Mouse (Mus musculus) stomach, embryonic 15.5 days (tissue): ENCODE results near the gene Cfd. TPM values are rescaled to one million over a fixed set of nuclear protein-coding genes. Genes with fewer than 3 reads are reported as not detected.
A peak's percentile ranks its signal among the peaks of the same experiment; 100 is the strongest.

Experiments used
- ATAC-seq: fragments of 200-750 bp; cut with Nextera tagmentation; 2 replicates; pipeline ENCODE4 v1.8.0; 2017; ENCODE audit warnings: low read depth, moderate number of reproducible peaks, moderate TSS enrichment; ENCODE audit not compliant: insufficient read depth, low FRiP score
- H3K27ac ChIP-seq: fragments of 300-500 bp; sonication (generic); 2 replicates; pipeline ENCODE4 v1.5.1; 2015; ENCODE audit warnings: mild to moderate bottlenecking, inconsistent platforms
- H3K27me3 ChIP-seq: fragments of 300-500 bp; sonication (generic); replicated peaks from 2 replicates; pipeline ENCODE4 v1.6.1; 2015; ENCODE audit warnings: inconsistent platforms
- H3K36me3 ChIP-seq: fragments of 300-500 bp; sonication (generic); 2 replicates; pipeline ENCODE4 v1.6.1; 2015; ENCODE audit warnings: inconsistent platforms
- H3K4me1 ChIP-seq: fragments of 300-500 bp; sonication (generic); 2 replicates; pipeline ENCODE4 v1.6.1; 2015; ENCODE audit warnings: inconsistent platforms
- H3K4me2 ChIP-seq: fragments of 300-500 bp; sonication (generic); 2 replicates; pipeline ENCODE4 v1.6.1; 2015; ENCODE audit warnings: mild to moderate bottlenecking, inconsistent platforms
- H3K4me3 ChIP-seq: fragments of 300-500 bp; sonication (generic); replicated peaks from 2 replicates; pipeline ENCODE4 v1.5.1; 2015; ENCODE audit warnings: inconsistent platforms
- H3K9ac ChIP-seq: fragments of 300-500 bp; sonication (generic); 2 replicates; pipeline ENCODE4 v1.6.1; 2015; ENCODE audit warnings: inconsistent platforms
- H3K9me3 ChIP-seq: fragments of 300-500 bp; sonication (generic); 2 replicates; pipeline ENCODE4 v1.6.1; 2016; ENCODE audit warnings: inconsistent platforms
- WGBS: fragments of 180-500 bp; shearing (Covaris S2); methylation state at CpG from one replicate; pipeline ENCODE4 v1.1.7; 2015; 5-methylcytosine and 5-hydroxymethylcytosine counted together
- polyA plus RNA-seq: library from polyadenylated mRNA; unstranded; fragments of >200 nt; fragmentation: Nextera tagmentation; extraction: Ambion mirVana; gene quantifications from 2 replicates; pipeline ENCODE4 v1.2.1, GENCODE M21; 2015

Cfd gene
- polyA plus RNA-seq, 1 experiment from 2014 or later = not detected

DNA sequence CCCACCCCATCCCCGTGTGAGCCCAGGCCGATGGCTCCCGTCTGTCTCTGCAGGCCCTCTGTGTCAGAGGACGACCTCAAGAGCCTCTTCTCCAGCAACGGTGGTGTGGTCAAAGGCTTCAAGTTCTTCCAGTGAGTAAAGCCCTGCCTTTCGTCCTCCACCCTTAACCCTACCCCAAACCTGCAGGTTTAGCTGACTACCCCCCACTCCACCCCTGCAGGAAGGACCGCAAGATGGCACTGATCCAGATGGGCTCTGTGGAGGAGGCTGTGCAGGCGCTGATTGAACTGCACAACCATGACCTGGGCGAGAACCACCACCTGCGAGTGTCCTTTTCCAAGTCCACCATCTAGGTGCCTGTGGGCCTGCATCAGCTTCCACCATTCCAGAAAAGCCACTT lies 27.7 kb upstream of the Cfd start:
- H3K27ac ChIP-seq = no peak overlapping the region
- no peak overlapping the region for H3K9ac ChIP-seq
- peaks cover 64% of the 10 kb centered on the region for H3K36me3 ChIP-seq
- no peak overlapping the region for H3K4me3 ChIP-seq
- 61% methylated on average over 10 of the region's 10 CpGs for WGBS
- H3K4me1 ChIP-seq = peaks cover 25% of the 10 kb centered on the region
- no peaks in the 10 kb centered on the region for H3K9me3 ChIP-seq
- no peak for ATAC-seq
- no peak overlapping the region for H3K4me2 ChIP-seq
- H3K27me3 ChIP-seq = no peaks in the 10 kb centered on the region

DNA sequence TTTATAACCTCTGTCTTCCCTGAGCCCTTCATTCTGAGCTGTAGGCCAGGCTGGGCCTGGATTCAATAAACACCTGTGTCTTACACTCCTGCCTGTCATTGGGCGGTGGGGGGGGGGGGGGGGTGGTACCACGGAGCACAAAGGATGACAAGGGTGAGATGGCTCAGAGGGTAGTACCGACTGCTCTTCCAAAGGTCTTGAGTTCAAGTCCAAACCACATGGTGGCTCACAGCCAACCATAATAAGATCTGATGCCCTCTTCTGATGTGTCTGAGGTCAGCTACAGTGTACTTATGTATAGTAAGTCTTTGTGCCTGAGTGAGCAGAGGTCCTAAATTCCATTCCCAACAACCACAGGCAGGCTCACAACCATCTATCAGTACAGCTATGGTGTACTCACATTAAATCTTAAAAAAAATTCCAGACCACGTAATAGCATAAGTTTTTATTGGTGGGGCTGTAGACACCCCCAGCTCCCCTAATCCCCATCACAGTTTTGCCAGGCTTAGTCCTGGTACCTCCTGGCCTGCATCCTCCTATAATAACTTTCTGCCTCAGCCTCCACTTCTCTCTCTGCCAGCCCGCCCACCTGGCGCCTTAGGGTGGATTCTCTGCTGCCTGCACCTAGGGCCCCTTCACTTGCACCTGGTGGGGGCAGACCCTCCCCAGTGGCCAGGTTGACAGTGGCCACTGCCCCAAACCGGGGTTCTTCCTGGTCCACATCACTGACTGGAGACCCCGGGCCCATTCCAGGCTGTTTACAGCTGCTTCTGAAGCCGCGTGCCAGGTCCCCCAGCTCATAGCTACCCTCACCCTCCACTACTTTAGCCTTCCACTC lies 26.1 kb upstream of the Cfd start:
- H3K9me3 ChIP-seq = no peaks in the 10 kb centered on the region
- H3K36me3 ChIP-seq = peaks cover 54% of the 10 kb centered on the region
- no peak overlapping the region for H3K27ac ChIP-seq
- ATAC-seq = no peak
- no peaks in the 10 kb centered on the region for H3K27me3 ChIP-seq
- no peak overlapping the region for H3K4me3 ChIP-seq
- H3K4me2 ChIP-seq = no peak overlapping the region
- 47% methylated on average over 10 of the region's 10 CpGs for WGBS
- no peak overlapping the region for H3K9ac ChIP-seq
- peaks cover 10% of the 10 kb centered on the region; the same call in 1 of the 2 replicates for H3K4me1 ChIP-seq

DNA sequence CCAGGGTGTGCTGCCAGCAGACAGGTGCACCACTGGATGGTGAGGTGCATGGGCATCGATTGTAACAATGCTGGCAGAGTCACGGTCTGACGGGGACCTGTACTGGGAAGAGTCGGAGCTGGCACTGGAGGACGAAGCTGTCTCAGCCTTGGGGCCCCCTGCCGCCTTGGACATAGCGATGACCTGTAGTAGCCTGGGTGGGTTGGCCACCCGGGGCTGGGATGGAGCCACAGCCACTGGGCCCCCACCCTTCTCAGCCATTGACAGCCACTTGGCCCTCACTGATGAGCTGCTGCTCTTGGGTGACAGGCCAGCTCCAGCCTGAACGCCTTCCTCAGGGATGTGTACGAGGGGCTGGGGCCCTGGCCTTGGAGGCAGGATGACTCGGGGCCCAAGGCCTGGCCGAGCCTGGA lies 25.5 kb upstream of the Cfd start:
- 53% methylated on average over 12 of the region's 12 CpGs for WGBS
- no peak overlapping the region for H3K4me2 ChIP-seq
- no peak overlapping the region; the same call in 1 of the 2 replicates for H3K27ac ChIP-seq
- H3K4me3 ChIP-seq = no peak overlapping the region
- H3K36me3 ChIP-seq = peaks cover 47% of the 10 kb centered on the region
- H3K4me1 ChIP-seq = peaks cover 10% of the 10 kb centered on the region; the same call in 1 of the 2 replicates
- H3K27me3 ChIP-seq = no peaks in the 10 kb centered on the region
- 0 out of 2 replicates have a peak, but pooled peaks have one; percentile 7 for ATAC-seq
- H3K9me3 ChIP-seq = no peaks in the 10 kb centered on the region
- H3K9ac ChIP-seq = no peak overlapping the region

DNA sequence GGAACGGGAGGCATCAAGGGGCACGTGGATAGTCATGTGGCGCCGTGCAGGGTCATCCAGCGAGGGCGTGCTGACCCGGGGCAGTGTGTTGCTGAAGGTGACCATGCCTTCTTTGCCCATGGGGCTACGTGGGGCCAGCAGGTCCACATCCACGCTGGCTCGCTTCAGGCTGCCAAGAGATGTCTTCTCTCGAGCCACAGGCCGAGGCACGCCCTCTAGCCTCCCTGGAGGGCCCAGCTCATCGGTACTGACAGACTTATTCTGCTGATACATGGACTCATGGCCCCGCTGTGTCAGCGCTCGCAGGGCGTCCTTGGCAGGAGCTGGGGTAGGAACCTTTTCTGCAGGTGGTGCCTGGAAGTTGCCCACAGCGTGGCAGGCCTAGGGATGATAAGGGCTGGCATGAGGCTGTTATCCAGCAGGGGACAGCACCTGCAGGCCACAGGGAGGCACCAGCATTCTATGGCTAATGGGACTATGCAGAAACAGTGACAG lies 24.8 kb upstream of the Cfd start:
- Histone ChIP-seq H3K9ac (no peak overlapping the region), H3K4me1 (peaks cover 4% of the 10 kb centered on the region; the same call in 1 of the 2 replicates), H3K4me2 (no peak overlapping the region), H3K9me3 (no peaks in the 10 kb centered on the region), H3K4me3 (no peak overlapping the region), H3K27me3 (no peaks in the 10 kb centered on the region), H3K36me3 (peaks cover 41% of the 10 kb centered on the region), H3K27ac (no peak overlapping the region; the same call in 1 of the 2 replicates)
- ATAC-seq = no peak
- 65% methylated on average over 19 of the region's 19 CpGs for WGBS

DNA sequence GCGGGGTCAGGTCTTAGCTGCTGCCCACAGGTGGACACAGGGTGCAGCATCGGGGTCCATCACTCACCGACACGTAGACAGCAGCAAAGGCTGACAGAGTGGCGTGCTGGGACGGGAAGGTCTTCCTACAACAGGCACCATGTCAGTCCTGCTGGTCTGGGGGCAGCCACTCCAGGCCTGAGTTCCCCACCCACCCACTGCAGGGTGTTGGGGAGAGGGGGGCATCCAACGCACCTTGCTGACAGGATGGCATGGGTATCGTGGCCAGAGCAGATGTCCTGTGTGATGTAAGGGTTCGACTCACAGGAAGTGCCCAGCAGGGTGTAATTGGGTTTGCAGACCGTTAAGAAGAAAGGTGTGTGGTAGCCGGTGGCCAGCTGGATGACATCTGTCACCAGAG lies 24.1 kb upstream of the Cfd start:
- Histone ChIP-seq H3K9me3 (no peaks in the 10 kb centered on the region), H3K4me2 (no peak overlapping the region), H3K36me3 (peaks cover 33% of the 10 kb centered on the region), H3K27me3 (no peaks in the 10 kb centered on the region), H3K27ac (no peak overlapping the region), H3K9ac (no peak overlapping the region), H3K4me3 (no peak overlapping the region), H3K4me1 (peaks cover 3% of the 10 kb centered on the region; the same call in 1 of the 2 replicates)
- no peak; the same call in 1 of the 2 replicates for ATAC-seq
- 72% methylated on average over 11 of the region's 11 CpGs for WGBS

DNA sequence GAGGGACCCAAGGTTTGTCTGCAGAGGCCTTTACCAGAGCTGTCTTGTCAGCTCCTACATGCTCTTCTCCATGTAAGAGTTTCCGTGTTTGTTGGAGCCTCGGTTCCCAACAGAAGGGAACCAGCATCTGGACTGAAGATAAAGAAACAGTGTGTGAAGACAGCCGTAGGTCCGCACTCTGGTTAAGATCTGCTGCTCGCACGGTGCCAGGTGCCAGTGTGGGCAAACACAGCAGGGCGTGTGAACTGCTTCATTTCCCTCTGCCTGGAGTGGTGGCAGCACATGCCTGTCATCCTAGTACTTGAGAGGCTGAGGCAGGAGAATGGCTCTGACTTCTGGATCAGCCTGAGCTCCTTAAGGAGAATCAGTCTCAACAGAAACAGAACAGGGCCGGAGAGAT lies 18.8 kb upstream of the Cfd start:
- H3K27ac ChIP-seq = no peak overlapping the region
- no peaks in the 10 kb centered on the region for H3K9me3 ChIP-seq
- WGBS = 87% methylated on average over 8 of the region's 8 CpGs

DNA sequence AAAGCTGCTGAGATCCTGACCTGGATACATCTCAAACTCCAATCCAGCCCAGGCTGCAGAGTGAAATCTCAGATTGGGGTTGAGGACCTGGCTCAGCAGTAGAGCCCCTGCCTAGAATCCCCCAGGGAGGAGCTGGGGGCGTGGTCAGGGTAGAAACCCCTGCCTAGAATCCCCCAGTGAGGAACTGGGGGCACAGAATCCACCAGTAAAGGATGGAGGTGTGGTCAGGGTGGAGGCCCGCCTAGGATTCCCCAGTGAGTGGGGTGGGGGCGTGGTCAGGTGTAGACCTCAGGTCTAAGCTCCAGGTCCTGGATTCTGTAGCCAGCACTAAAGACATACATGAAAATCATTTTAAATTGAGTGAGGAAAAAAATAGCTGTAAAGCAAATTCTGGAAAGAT lies 17.8 kb upstream of the Cfd start:
- Histone ChIP-seq H3K27ac (no peak overlapping the region), H3K4me1 (peaks cover 23% of the 10 kb centered on the region; the same call in 1 of the 2 replicates), H3K9ac (no peak overlapping the region), H3K27me3 (no peaks in the 10 kb centered on the region), H3K9me3 (no peaks in the 10 kb centered on the region), H3K36me3 (no peaks in the 10 kb centered on the region), H3K4me3 (no peak overlapping the region), H3K4me2 (peak overlapping the region; percentile 99)
- WGBS = 47% methylated on average over 3 of the region's 3 CpGs
- ATAC-seq = no peak

More for the DNA sequence above, 18.8 kb upstream of the Cfd start:
- no peak overlapping the region for H3K4me2 ChIP-seq
- H3K36me3 ChIP-seq = no peaks in the 10 kb centered on the region
- H3K4me3 ChIP-seq = no peak overlapping the region
- no peak for ATAC-seq
- H3K4me1 ChIP-seq = peaks cover 14% of the 10 kb centered on the region; the same call in 1 of the 2 replicates
- no peak overlapping the region for H3K9ac ChIP-seq
- no peaks in the 10 kb centered on the region for H3K27me3 ChIP-seq

DNA sequence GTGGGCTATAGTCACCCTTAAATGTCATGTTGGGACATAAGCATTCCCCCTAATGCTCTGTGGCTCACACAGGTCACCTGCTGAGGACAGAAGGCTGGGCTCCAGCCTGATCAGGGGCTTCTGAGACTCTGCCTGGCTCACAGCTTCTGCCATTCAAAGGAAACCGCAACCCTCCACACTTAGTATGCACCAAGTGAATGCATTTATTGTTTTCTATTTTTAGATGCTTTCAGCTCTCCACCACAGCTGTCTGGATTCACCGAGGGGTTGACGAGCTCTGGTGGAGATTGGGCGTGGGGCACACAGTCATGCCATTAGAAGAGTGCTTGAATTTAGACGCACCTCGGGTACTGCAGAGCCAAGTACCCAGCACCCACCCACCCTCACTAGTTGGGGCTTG lies 17.3 kb upstream of the Cfd start:
- H3K27me3 ChIP-seq = no peaks in the 10 kb centered on the region
- no peaks in the 10 kb centered on the region for H3K36me3 ChIP-seq
- ATAC-seq = no peak
- peak overlapping the region; percentile 99 for H3K4me2 ChIP-seq
- WGBS = 13% methylated on average over 6 of the region's 6 CpGs
- H3K4me1 ChIP-seq = peaks cover 23% of the 10 kb centered on the region; the same call in 1 of the 2 replicates
- no peak overlapping the region for H3K27ac ChIP-seq
- H3K9me3 ChIP-seq = no peaks in the 10 kb centered on the region
- H3K4me3 ChIP-seq = peak overlapping the region; percentile 70
- H3K9ac ChIP-seq = no peak overlapping the region

DNA sequence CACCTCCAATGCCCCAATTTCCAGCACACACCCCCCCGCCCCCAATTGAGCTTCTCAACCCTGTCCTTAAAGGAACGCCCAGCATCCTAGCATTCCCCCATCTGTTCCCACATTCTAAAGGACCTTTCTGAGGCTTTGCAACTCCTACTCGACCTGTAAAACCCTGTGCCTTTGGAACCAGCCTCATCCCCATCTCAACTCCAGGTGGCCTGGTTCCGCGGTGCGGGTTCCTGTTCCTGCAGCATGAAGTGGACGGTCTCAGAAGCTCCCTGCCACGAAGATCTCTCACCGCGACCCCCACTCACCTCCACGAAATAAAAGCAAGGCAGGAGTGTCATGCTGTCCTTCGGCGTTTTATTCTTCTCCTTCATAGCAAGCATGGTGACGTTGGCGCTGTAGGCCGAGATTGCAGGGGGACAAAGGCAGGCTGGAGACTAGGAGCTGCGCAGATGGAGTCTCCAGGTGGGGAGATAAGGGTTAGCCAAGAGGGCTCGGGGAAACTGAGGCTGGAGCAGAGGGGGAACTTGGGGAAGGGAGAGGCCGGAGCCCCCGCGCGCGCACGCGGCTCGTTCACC lies 16.9 kb upstream of the Cfd start:
- no peak for ATAC-seq
- Histone ChIP-seq H3K27me3 (no peaks in the 10 kb centered on the region), H3K9me3 (no peaks in the 10 kb centered on the region), H3K9ac (peak overlapping the region; percentile 69), H3K4me2 (peak overlapping the region; percentile 99), H3K27ac (0 out of 2 replicates have a peak overlapping the region, but pooled peaks have one; percentile 40), H3K4me3 (peak overlapping the region; percentile 70), H3K4me1 (peaks cover 23% of the 10 kb centered on the region; the same call in 1 of the 2 replicates), H3K36me3 (no peaks in the 10 kb centered on the region)
- WGBS = 2% methylated on average over 26 of the region's 26 CpGs

DNA sequence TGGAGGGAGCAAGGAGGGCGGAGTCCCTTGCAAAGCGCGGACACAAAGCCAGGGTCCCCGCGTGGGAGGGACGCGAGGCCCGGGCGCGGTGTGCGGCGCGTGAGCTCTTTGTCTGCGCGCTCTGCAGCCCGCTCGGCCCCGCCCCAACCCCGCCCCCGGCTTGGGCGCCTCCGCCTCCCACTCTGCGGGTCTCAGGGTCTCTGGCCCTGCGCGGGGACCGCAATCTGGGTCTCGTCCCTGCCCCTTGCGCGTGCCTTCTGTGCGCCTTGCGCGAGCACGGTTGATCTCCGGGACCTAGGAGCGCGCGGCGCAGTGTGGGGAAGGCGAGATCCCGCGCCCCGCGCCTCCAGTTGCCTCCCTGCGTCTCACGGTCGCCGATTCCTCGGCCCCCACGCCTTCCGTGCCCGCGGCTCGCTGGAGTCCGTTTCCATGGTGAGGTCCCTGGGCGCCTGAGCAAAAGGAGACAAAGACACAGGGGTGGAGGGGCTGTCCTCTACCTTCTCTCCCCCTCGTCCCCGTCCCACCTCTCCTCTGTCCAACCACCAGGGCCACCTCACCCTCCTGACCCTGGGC lies 16.3 kb upstream of the Cfd start, which contains the start of the genes Prtn3 and Plppr3:
TSS of gene Prtn3 (plus strand) at position 187 of the 573 bp plus-strand sequence.
TSS of gene Plppr3 (minus strand) at position 345 of the 573 bp plus-strand sequence.
- Histone ChIP-seq H3K27me3 (no peaks in the 10 kb centered on the region), H3K4me3 (peak within 1 kb of the TSS; percentile 70), H3K9ac (peak within 1 kb of the TSS; percentile 69), H3K36me3 (no peaks in the 10 kb centered on the region), H3K27ac (peak within 1 kb of the TSS; percentile 40; the same call in 1 of the 2 replicates), H3K9me3 (no peaks in the 10 kb centered on the region), H3K4me2 (peak within 1 kb of the TSS; percentile 99), H3K4me1 (peaks cover 23% of the 10 kb centered on the region; the same call in 1 of the 2 replicates)
- peak; percentile 64 for ATAC-seq
- WGBS = under 1% methylated on average over 43 of the region's 57 CpGs

DNA sequence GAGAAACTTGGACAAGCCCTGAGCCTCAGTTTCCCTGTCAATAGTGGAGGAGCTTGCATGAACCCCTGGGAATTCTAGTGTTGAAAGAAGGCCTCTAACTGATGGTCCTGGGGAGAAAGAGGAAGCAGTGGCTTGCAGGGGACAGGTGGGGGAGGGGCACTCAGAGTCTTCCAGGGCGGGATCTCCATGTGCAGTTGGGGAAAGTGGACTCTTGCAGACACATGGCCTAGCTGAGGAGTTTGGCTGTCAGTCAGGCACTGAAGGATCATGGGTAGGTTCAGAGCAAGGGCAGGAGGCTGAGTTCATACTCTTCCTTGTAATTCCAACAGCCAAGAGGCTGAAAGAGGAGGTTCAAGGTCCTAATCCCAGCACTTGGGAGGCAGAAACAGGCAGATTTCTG lies 13.5 kb upstream of the Cfd start:
- Histone ChIP-seq H3K27me3 (no peaks in the 10 kb centered on the region), H3K4me2 (no peak overlapping the region), H3K9me3 (no peaks in the 10 kb centered on the region), H3K9ac (no peak overlapping the region), H3K36me3 (no peaks in the 10 kb centered on the region), H3K4me3 (no peak overlapping the region), H3K27ac (no peak overlapping the region), H3K4me1 (peaks cover 42% of the 10 kb centered on the region)
- 48% methylated on average over 1 of the region's 1 CpGs for WGBS
- ATAC-seq = no peak
